15 mouse cellular contexts compared by ENCODE assay signal in genomic region chr13:96570313-96571015, GRCm38 (mm10). TPM values are rescaled to one million over a fixed set of nuclear protein-coding genes. Genes with fewer than 3 reads are reported as not detected.
DNase-seq lines count a peak whose midpoint lies in the region; ATAC-seq and TF ChIP-seq lines count a peak whose summit lies in the region.
"Had no signal": no experiment of that assay in that cellular context is flagged by ENCODE, and none has a peak within 500 bp of the region (broad histone marks: within the 10 kb centered on the region; RNA-seq: fewer than 3 reads in every experiment).

No protein-coding gene starts in this region.

- peaks cover 15% of the 10 kb centered on the region for H3K36me3 ChIP-seq in embryonic facial prominence, embryonic 10.5 days (replicated peaks)
- peaks cover 8% of the 10 kb centered on the region for H3K36me3 ChIP-seq in intestine, embryonic 14.5 days (ENCODE audit: control insufficient read depth, insufficient read depth, low read length)
- 0 out of 2 replicates have a peak, but pooled peaks cover 2% of the 10 kb centered on the region for H3K36me3 ChIP-seq in kidney, postnatal 0 days (ENCODE audit: insufficient read depth, low read length)
- H3K36me3 ChIP-seq in liver, embryonic 15.5 days (replicated peaks): peaks cover 10% of the 10 kb centered on the region; the same call in 1 of the 2 replicates
- H3K36me3 ChIP-seq in forebrain, embryonic 15.5 days: peaks cover 6% of the 10 kb centered on the region; the same call in 1 of the 2 replicates

- no peak for TF ChIP-seq CTCF in kidney, postnatal 0 days (IDR thresholded peaks at IDR 0.05; ENCODE audit: low read depth)

- H3K4me2 ChIP-seq in intestine, embryonic 14.5 days (ENCODE audit: low read length): peak overlapping the region; percentile 18; the same call in 1 of the 2 replicates
- no peak overlapping the region for H3K4me2 ChIP-seq in kidney, postnatal 0 days (ENCODE audit: low read length)
- 0 out of 2 replicates have a peak overlapping the region, but pooled peaks have one; percentile 20 for H3K4me2 ChIP-seq in liver, embryonic 15.5 days
- H3K4me2 ChIP-seq in forebrain, embryonic 15.5 days (replicated peaks): no peak overlapping the region
- H3K4me2 ChIP-seq: embryonic facial prominence, embryonic 13.5 days; midbrain, embryonic 13.5 days; neural tube, embryonic 13.5 days had no signal

- H3K27me3 ChIP-seq in embryonic facial prominence, embryonic 10.5 days (replicated peaks; ENCODE audit: low read depth, poor library complexity, severe bottlenecking): no peaks in the 10 kb centered on the region
- H3K27me3 ChIP-seq in intestine, embryonic 14.5 days (replicated peaks; ENCODE audit: control insufficient read depth, insufficient read depth, low read length): no peaks in the 10 kb centered on the region
- no peaks in the 10 kb centered on the region for H3K27me3 ChIP-seq in kidney, postnatal 0 days (ENCODE audit: insufficient read depth, low read length)
- H3K27me3 ChIP-seq in liver, embryonic 15.5 days: no peaks in the 10 kb centered on the region
- H3K27me3 ChIP-seq in forebrain, embryonic 15.5 days: no peaks in the 10 kb centered on the region
- H3K27me3 ChIP-seq: embryonic facial prominence, embryonic 13.5 days; midbrain, embryonic 13.5 days; neural tube, embryonic 13.5 days had no signal

- H3K9me3 ChIP-seq in embryonic facial prominence, embryonic 10.5 days: no peaks in the 10 kb centered on the region
- no peaks in the 10 kb centered on the region for H3K9me3 ChIP-seq in intestine, embryonic 14.5 days (ENCODE audit: control insufficient read depth, low read length)
- H3K9me3 ChIP-seq in kidney, postnatal 0 days (replicated peaks; ENCODE audit: low read length): no peaks in the 10 kb centered on the region
- no peaks in the 10 kb centered on the region for H3K9me3 ChIP-seq in liver, embryonic 15.5 days (replicated peaks)
- no peaks in the 10 kb centered on the region for H3K9me3 ChIP-seq in forebrain, embryonic 15.5 days
- H3K9me3 ChIP-seq: embryonic facial prominence, embryonic 13.5 days; midbrain, embryonic 13.5 days; neural tube, embryonic 13.5 days had no signal

- H3K9ac ChIP-seq in intestine, embryonic 14.5 days (ENCODE audit: low read length): no peak overlapping the region
- no peak overlapping the region for H3K9ac ChIP-seq in kidney, postnatal 0 days (ENCODE audit: low read depth, low read length)
- H3K9ac ChIP-seq in liver, embryonic 15.5 days: no peak overlapping the region
- no peak overlapping the region for H3K9ac ChIP-seq in forebrain, embryonic 15.5 days (replicated peaks)
- H3K9ac ChIP-seq: embryonic facial prominence, embryonic 13.5 days; midbrain, embryonic 13.5 days; neural tube, embryonic 13.5 days had no signal

- DNase-seq in embryonic facial prominence, embryonic 10.5 days (ENCODE audit: low spot score): no peak
- DNase-seq in intestine, embryonic 14.5 days (ENCODE audit: low spot score): peak; percentile 60
- DNase-seq in kidney, postnatal 0 days (ENCODE audit: low spot score): peak; percentile 25
- DNase-seq in frontal cortex, postnatal 10 days (ENCODE audit: low spot score in 2 of 2): no peak
- DNase-seq in urinary bladder, postnatal 10 days (ENCODE audit: low spot score): no peak
- DNase-seq: cerebellum, adult 8-10 months; heart, adult 18-20 months; heart, postnatal 4 days; right cerebral cortex, postnatal 25 days had no signal

- peaks cover 25% of the 10 kb centered on the region for H3K4me1 ChIP-seq in embryonic facial prominence, embryonic 10.5 days
- H3K4me1 ChIP-seq in intestine, embryonic 14.5 days (replicated peaks; ENCODE audit: control insufficient read depth, insufficient read depth, low read length): 0 out of 2 replicates have a peak, but pooled peaks cover 6% of the 10 kb centered on the region
- no peaks in the 10 kb centered on the region for H3K4me1 ChIP-seq in kidney, postnatal 0 days (replicated peaks; ENCODE audit: insufficient read depth, low read length)
- H3K4me1 ChIP-seq in liver, embryonic 15.5 days (replicated peaks): peaks cover 14% of the 10 kb centered on the region
- no peaks in the 10 kb centered on the region for H3K4me1 ChIP-seq in forebrain, embryonic 15.5 days

- H3K27ac ChIP-seq in embryonic facial prominence, embryonic 10.5 days (replicated peaks): peak overlapping the region; percentile 27; the same call in 1 of the 2 replicates
- peak overlapping the region; percentile 5 for H3K27ac ChIP-seq in intestine, embryonic 14.5 days (ENCODE audit: low read depth)
- peak overlapping the region; percentile 79 for H3K27ac ChIP-seq in kidney, postnatal 0 days
- peak overlapping the region; percentile 64 for H3K27ac ChIP-seq in liver, embryonic 15.5 days (replicated peaks)
- H3K27ac ChIP-seq in forebrain, embryonic 15.5 days (replicated peaks): no peak overlapping the region
- H3K27ac ChIP-seq: embryonic facial prominence, embryonic 13.5 days; midbrain, embryonic 13.5 days; neural tube, embryonic 13.5 days had no signal

- ATAC-seq in intestine, embryonic 14.5 days (replicated peaks; ENCODE audit: low FRiP score, low TSS enrichment, low read depth): peak; percentile 85
- ATAC-seq in kidney, postnatal 0 days (replicated peaks; ENCODE audit: low FRiP score, low read depth): peak; percentile 91
- peak; percentile 91 for ATAC-seq in liver, embryonic 15.5 days (ENCODE audit: insufficient read depth)
- no peak for ATAC-seq in forebrain, embryonic 15.5 days (replicated peaks)
- ATAC-seq: forebrain, embryonic 16.5 days; midbrain, embryonic 13.5 days had no signal

- H3K4me3 ChIP-seq in embryonic facial prominence, embryonic 10.5 days: no peak overlapping the region
- no peak overlapping the region for H3K4me3 ChIP-seq in intestine, embryonic 14.5 days (ENCODE audit: low read depth, low read length)
- no peak overlapping the region for H3K4me3 ChIP-seq in kidney, postnatal 0 days (replicated peaks; ENCODE audit: low read depth, low read length)
- H3K4me3 ChIP-seq in liver, embryonic 15.5 days (replicated peaks): no peak overlapping the region
- no peak overlapping the region for H3K4me3 ChIP-seq in forebrain, embryonic 15.5 days
- H3K4me3 ChIP-seq: embryonic facial prominence, embryonic 13.5 days; midbrain, embryonic 13.5 days; neural tube, embryonic 13.5 days had no signal

- WGBS in embryonic facial prominence, embryonic 10.5 days: 54% methylated on average over 10 of the region's 10 CpGs
- 28% methylated on average over 10 of the region's 10 CpGs for WGBS in intestine, embryonic 14.5 days
- WGBS in kidney, postnatal 0 days: 34% methylated on average over 10 of the region's 10 CpGs
- 73% methylated on average over 10 of the region's 10 CpGs for WGBS in liver, embryonic 15.5 days (ENCODE audit: insufficient replicate concordance)
- WGBS in forebrain, embryonic 15.5 days: 80% methylated on average over 10 of the region's 10 CpGs

RNA-seq across cellular contexts. Expression of gene Col4a3bp, which starts 28.0 kb away (rescaled TPM):
- 6.8 and 7.3 TPM in 2 replicates for polyA plus RNA-seq in embryonic facial prominence, embryonic 10.5 days (2016; fragmentation: Nextera tagmentation; extraction: Ambion mirVana)
- polyA plus RNA-seq in intestine, embryonic 14.5 days (2014; fragmentation: Nextera tagmentation; extraction: Ambion mirVana): 12.6 and 12.7 TPM in 2 replicates
- 6.5 and 6.7 TPM in 2 replicates for polyA plus RNA-seq in kidney, postnatal 0 days (2015; fragmentation: Nextera tagmentation; extraction: Ambion mirVana)
- 5.5 and 5.8 TPM in 2 replicates for polyA plus RNA-seq in liver, embryonic 15.5 days (2015; fragmentation: Nextera tagmentation; extraction: Ambion mirVana)
- 7.3 and 7.6 TPM in 2 replicates for polyA plus RNA-seq in forebrain, embryonic 15.5 days (2015; fragmentation: Nextera tagmentation; extraction: Ambion mirVana)

RNA-seq across cellular contexts. Expression of gene Polk, which starts 28.1 kb away (rescaled TPM):
- polyA plus RNA-seq in embryonic facial prominence, embryonic 10.5 days (2016; fragmentation: Nextera tagmentation; extraction: Ambion mirVana): 9.5 and 9.9 TPM in 2 replicates
- polyA plus RNA-seq in intestine, embryonic 14.5 days (2014; fragmentation: Nextera tagmentation; extraction: Ambion mirVana): 11.0 and 12.1 TPM in 2 replicates
- polyA plus RNA-seq in kidney, postnatal 0 days (2015; fragmentation: Nextera tagmentation; extraction: Ambion mirVana): 4.1 and 5.2 TPM in 2 replicates
- polyA plus RNA-seq in liver, embryonic 15.5 days (2015; fragmentation: Nextera tagmentation; extraction: Ambion mirVana): 3.5 and 3.6 TPM in 2 replicates
- 5.5 and 6.3 TPM in 2 replicates for polyA plus RNA-seq in forebrain, embryonic 15.5 days (2015; fragmentation: Nextera tagmentation; extraction: Ambion mirVana)

Comparison
In these comparisons a context has a peak if more than half of its experiments do, and no peak if none do; other contexts are left out.
1. DNase-seq: peak in intestine, embryonic 14.5 days (single experiment) and kidney, postnatal 0 days (single experiment); none in embryonic facial prominence, embryonic 10.5 days (single experiment), frontal cortex, postnatal 10 days (0 of 2) and urinary bladder, postnatal 10 days (single experiment).
2. H3K4me2 ChIP-seq: peak in intestine, embryonic 14.5 days (single experiment) and liver, embryonic 15.5 days (single experiment); none in kidney, postnatal 0 days (single experiment) and forebrain, embryonic 15.5 days (single experiment).